Mouse (Mus musculus) midbrain, embryonic 11.5 days (tissue): ENCODE measurements at regions not wholly inside any gene's neighbourhood (a gene's known extent, or its start where the extent isn't known, plus 50 kb on each side); places are given as distances from the start of the nearest gene placed in this dataset.

Source experiments
- ATAC-seq: fragments of 200-750 bp; cut with Nextera tagmentation; 2 replicates; pipeline ENCODE4 v1.8.0; 2017; ENCODE audit warnings: moderate TSS enrichment, moderate library complexity; ENCODE audit not compliant: low FRiP score
- DNase-seq: peaks from one replicate; pipeline ENCODE4 v3.0.0; 2015; ENCODE audit warnings: low spot score; ENCODE audit errors: missing footprints
- H3K27ac ChIP-seq: fragments of 300-500 bp; sonication (generic); 2 replicates; pipeline ENCODE4 v1.5.1; 2014; ENCODE audit warnings: low read depth, low read length
- H3K27me3 ChIP-seq: fragments of 300-500 bp; sonication (generic); 2 replicates; pipeline ENCODE4 v1.6.1; 2014; ENCODE audit warnings: mild to moderate bottlenecking, low read length, moderate library complexity, mixed read lengths; ENCODE audit not compliant: control insufficient read depth, insufficient read depth
- H3K36me3 ChIP-seq: fragments of 300-500 bp; sonication (generic); 2 replicates; pipeline ENCODE4 v1.6.1; 2014; ENCODE audit warnings: mild to moderate bottlenecking, low read length, moderate library complexity, mixed read lengths; ENCODE audit not compliant: control insufficient read depth, insufficient read depth
- H3K4me1 ChIP-seq: fragments of 300-500 bp; sonication (generic); 2 replicates; pipeline ENCODE4 v1.6.1; 2014; ENCODE audit warnings: low read length; ENCODE audit not compliant: control insufficient read depth, insufficient read depth
- H3K4me2 ChIP-seq: fragments of 300-500 bp; sonication (generic); 2 replicates; pipeline ENCODE4 v1.6.1; 2014; ENCODE audit warnings: mild to moderate bottlenecking, moderate library complexity
- H3K4me3 ChIP-seq: fragments of 300-500 bp; sonication (generic); 2 replicates; pipeline ENCODE4 v1.5.1; 2014; ENCODE audit warnings: low read depth, low read length
- H3K9ac ChIP-seq: fragments of 300-500 bp; sonication (generic); 2 replicates; pipeline ENCODE4 v1.6.1; 2014; ENCODE audit warnings: low read length
- H3K9me3 ChIP-seq: fragments of 300-500 bp; sonication (generic); 2 replicates; pipeline ENCODE4 v1.6.1; 2016; ENCODE audit warnings: low read length; ENCODE audit not compliant: control insufficient read depth
- WGBS: fragments of 180-500 bp; shearing (Covaris S2); extraction: QIAGEN DNeasy Blood & Tissue Kit; methylation state at CpG from one replicate; pipeline ENCODE4 v1.1.7; 2014; 5-methylcytosine and 5-hydroxymethylcytosine counted together

DNA sequence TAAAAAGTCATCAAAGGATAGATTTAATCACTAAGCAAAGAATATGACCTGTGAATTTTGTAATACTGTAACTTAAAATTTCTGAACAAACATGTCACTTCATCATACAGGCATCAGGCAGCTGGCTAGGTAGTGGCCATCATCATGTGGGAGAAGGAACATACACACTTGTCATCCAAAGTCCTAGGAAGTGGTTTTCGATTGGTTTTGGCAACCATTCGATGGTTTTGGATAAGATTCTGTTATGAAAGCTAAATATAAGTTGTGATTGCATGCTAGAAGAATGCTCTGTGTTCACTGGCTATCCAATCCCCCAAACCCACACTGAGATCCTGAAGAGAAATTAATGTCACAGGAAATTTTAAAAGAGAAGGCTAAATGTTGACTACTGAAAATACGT lies 207.7 kb downstream of the Gm7489 start:
- ATAC-seq (no peak), DNase-seq (peak; percentile 61)
- Histone ChIP-seq H3K4me1 (no peaks in the 10 kb centered on the region), H3K27ac (no peak overlapping the region), H3K27me3 (no peaks in the 10 kb centered on the region), H3K4me3 (no peak overlapping the region), H3K36me3 (no peaks in the 10 kb centered on the region), H3K9me3 (no peaks in the 10 kb centered on the region), H3K4me2 (no peak overlapping the region), H3K9ac (no peak overlapping the region)
- 90% methylated on average over 3 of the region's 3 CpGs for WGBS

- WGBS = 81% methylated on average over 2 of the region's 2 CpGs
- ATAC-seq = no peak
Observed at GRCm38 (mm10) chr15:54097498-54097897, 212.8 kb downstream of the Gm7489 start.

GRCm38 (mm10) chr15:54112406-54112805 lies 227.7 kb downstream of the Gm7489 start:
- Histone ChIP-seq H3K9me3 (no peaks in the 10 kb centered on the region), H3K9ac (no peak overlapping the region), H3K4me2 (no peak overlapping the region), H3K36me3 (no peaks in the 10 kb centered on the region), H3K4me3 (no peak overlapping the region), H3K27me3 (no peaks in the 10 kb centered on the region), H3K27ac (no peak overlapping the region), H3K4me1 (no peaks in the 10 kb centered on the region)
- 52% methylated on average over 2 of the region's 2 CpGs for WGBS
- ATAC-seq (no peak), DNase-seq (peak; percentile 47)

More at GRCm38 (mm10) chr15:54097498-54097897, 212.8 kb downstream of the Gm7489 start:
- Histone ChIP-seq H3K27ac (no peak overlapping the region), H3K4me1 (no peaks in the 10 kb centered on the region), H3K36me3 (no peaks in the 10 kb centered on the region), H3K4me3 (no peak overlapping the region), H3K27me3 (no peaks in the 10 kb centered on the region), H3K4me2 (no peak overlapping the region), H3K9ac (no peak overlapping the region), H3K9me3 (no peaks in the 10 kb centered on the region)
- peak; percentile 4 for DNase-seq

DNA sequence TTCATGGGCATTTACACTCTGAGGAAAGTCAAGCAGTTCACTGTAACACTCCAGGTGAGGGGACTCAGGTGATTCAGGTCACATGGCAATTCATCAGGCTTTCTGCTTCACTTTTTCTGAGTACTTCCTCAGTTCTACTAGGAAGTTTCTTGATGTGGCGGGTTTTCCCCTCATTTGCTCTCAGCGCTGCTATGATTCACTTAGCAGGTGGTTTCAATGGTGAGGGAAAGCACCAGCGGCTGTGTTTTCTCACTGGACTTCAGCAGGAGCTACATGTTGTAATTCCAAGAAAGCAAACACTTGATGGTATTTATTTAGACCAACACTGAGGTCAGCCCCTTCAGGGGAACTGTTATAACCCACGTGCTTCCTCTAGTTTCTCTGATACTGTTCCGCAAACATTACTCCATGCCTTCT lies 229.4 kb downstream of the Gm7489 start:
- Histone ChIP-seq H3K4me2 (no peak overlapping the region), H3K4me3 (no peak overlapping the region), H3K4me1 (no peaks in the 10 kb centered on the region), H3K9me3 (no peaks in the 10 kb centered on the region), H3K36me3 (no peaks in the 10 kb centered on the region), H3K9ac (no peak overlapping the region), H3K27me3 (no peaks in the 10 kb centered on the region), H3K27ac (no peak overlapping the region)
- ATAC-seq (no peak), DNase-seq (no peak)
- 85% methylated on average over 5 of the region's 5 CpGs for WGBS

- ATAC-seq (no peak), DNase-seq (peak; percentile 28)
- Histone ChIP-seq H3K4me1 (no peaks in the 10 kb centered on the region), H3K9me3 (no peaks in the 10 kb centered on the region), H3K4me2 (no peak overlapping the region), H3K27me3 (no peaks in the 10 kb centered on the region), H3K9ac (no peak overlapping the region), H3K4me3 (no peak overlapping the region), H3K36me3 (no peaks in the 10 kb centered on the region), H3K27ac (no peak overlapping the region)
- 87% methylated on average over 5 of the region's 5 CpGs for WGBS
Observed at GRCm38 (mm10) chr15:54117967-54118538, 233.3 kb downstream of the Gm7489 start.

- Histone ChIP-seq H3K4me3 (no peak overlapping the region), H3K4me2 (no peak overlapping the region), H3K27me3 (no peaks in the 10 kb centered on the region), H3K27ac (no peak overlapping the region), H3K36me3 (no peaks in the 10 kb centered on the region), H3K9me3 (no peaks in the 10 kb centered on the region), H3K4me1 (no peaks in the 10 kb centered on the region), H3K9ac (no peak overlapping the region)
- 90% methylated on average over 3 of the region's 3 CpGs for WGBS
- ATAC-seq (no peak), DNase-seq (no peak)
Observed at GRCm38 (mm10) chr15:54120456-54120855, 235.8 kb downstream of the Gm7489 start.

- Histone ChIP-seq H3K4me2 (no peak overlapping the region), H3K27ac (no peak overlapping the region), H3K36me3 (no peaks in the 10 kb centered on the region), H3K9ac (no peak overlapping the region), H3K4me1 (0 out of 2 replicates have a peak, but pooled peaks cover 3% of the 10 kb centered on the region), H3K9me3 (no peaks in the 10 kb centered on the region), H3K27me3 (no peaks in the 10 kb centered on the region), H3K4me3 (no peak overlapping the region)
- WGBS = 89% methylated on average over 1 of the region's 1 CpGs
- ATAC-seq = no peak
- no peak for DNase-seq
Observed at GRCm38 (mm10) chr15:54164350-54164749, 279.6 kb downstream of the Gm7489 start.

- 52% methylated on average over 3 of the region's 3 CpGs for WGBS
Observed at GRCm38 (mm10) chr15:54167842-54168361, 283.2 kb downstream of the Gm7489 start.

DNA sequence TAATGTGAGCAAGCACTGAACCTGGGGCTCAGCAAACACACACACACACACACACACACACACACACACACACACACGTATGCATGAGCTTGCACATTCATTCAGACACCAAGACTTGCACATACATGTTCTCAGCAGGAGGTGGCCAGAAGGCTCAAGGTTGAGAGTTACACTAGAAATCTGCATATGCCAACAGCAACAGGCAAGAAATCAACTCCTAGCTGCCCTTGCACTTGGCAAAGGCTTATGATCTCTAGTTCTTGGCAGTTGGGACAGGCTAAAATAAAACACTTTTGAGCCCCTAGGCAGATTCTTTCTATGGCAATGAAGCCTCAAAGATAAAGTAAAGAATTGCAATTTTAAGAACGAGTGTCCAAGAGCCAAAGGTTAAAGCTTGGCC lies 292.5 kb downstream of the Gm7489 start:
- 76% methylated on average over 2 of the region's 2 CpGs for WGBS
- Histone ChIP-seq H3K27ac (no peak overlapping the region), H3K27me3 (no peaks in the 10 kb centered on the region), H3K4me1 (no peaks in the 10 kb centered on the region), H3K36me3 (no peaks in the 10 kb centered on the region), H3K4me2 (no peak overlapping the region), H3K9ac (no peak overlapping the region), H3K4me3 (no peak overlapping the region), H3K9me3 (no peaks in the 10 kb centered on the region)
- DNase-seq (no peak), ATAC-seq (no peak)

More at GRCm38 (mm10) chr15:54167842-54168361, 283.2 kb downstream of the Gm7489 start:
- Histone ChIP-seq H3K9ac (no peak overlapping the region), H3K27me3 (no peaks in the 10 kb centered on the region), H3K4me1 (0 out of 2 replicates have a peak, but pooled peaks cover 3% of the 10 kb centered on the region), H3K36me3 (no peaks in the 10 kb centered on the region), H3K27ac (no peak overlapping the region), H3K4me2 (no peak overlapping the region), H3K9me3 (no peaks in the 10 kb centered on the region), H3K4me3 (no peak overlapping the region)
- DNase-seq (no peak), ATAC-seq (0 out of 2 replicates have a peak, but pooled peaks have one; percentile 24)
